Mouse (Mus musculus) heart, adult 2 months (tissue): ENCODE measurements around the gene Ndufs2. TPM values are rescaled to one million over a fixed set of nuclear protein-coding genes. Genes with fewer than 3 reads are reported as not detected.

Source experiments
- DNase-seq, 2 experiments: peaks; one replicate each; pipeline ENCODE4 v3.0.0; 2021
- H3K27ac ChIP-seq: fragments of 200-600 bp; 2 replicates; pipeline ENCODE4 v1.8.1; 2022
- H3K27me3 ChIP-seq: fragments of 200-500 bp; 2 replicates; pipeline ENCODE4 v1.6.1; 2012; ENCODE audit warnings: mild to moderate bottlenecking, low read length, inconsistent platforms, mixed read lengths; ENCODE audit not compliant: control insufficient read depth, insufficient read depth
- H3K36me3 ChIP-seq: fragments of 200-500 bp; 2 replicates; pipeline ENCODE4 v1.6.1; 2012; ENCODE audit warnings: low read length, inconsistent platforms; ENCODE audit not compliant: control insufficient read depth, insufficient read depth
- H3K4me1 ChIP-seq: fragments of 200-500 bp; 2 replicates; pipeline ENCODE4 v1.6.1; 2011; ENCODE audit warnings: low read length; ENCODE audit not compliant: control insufficient read depth, insufficient read depth
- H3K4me3 ChIP-seq: fragments of 200-600 bp; 2 replicates; pipeline ENCODE4 v1.8.1; 2022
- H3K79me2 ChIP-seq: fragments of 200-500 bp; replicated peaks from 2 replicates; pipeline ENCODE4 v1.6.1; 2012; ENCODE audit warnings: mild to moderate bottlenecking, inconsistent platforms, low read length, moderate library complexity, mixed read lengths; ENCODE audit not compliant: control insufficient read depth, insufficient read depth
- H3K9ac ChIP-seq: fragments of 200-500 bp; 2 replicates; pipeline ENCODE4 v1.6.1; 2012; ENCODE audit warnings: low read depth, mild to moderate bottlenecking, control low read depth, inconsistent platforms, low read length, mixed read lengths
- CTCF ChIP-seq: fragments of 200-600 bp; IDR thresholded peaks from 2 replicates; pipeline ENCODE4 v1.8.1; 2022; ENCODE audit warnings: antibody characterized with exemption, mild to moderate bottlenecking, moderate library complexity
- EP300 ChIP-seq: fragments of 200-500 bp; IDR thresholded peaks from 2 replicates; pipeline ENCODE4 v1.6.1; 2011; ENCODE audit warnings: low read depth, low read length, control low read depth; ENCODE audit not compliant: insufficient read depth
- POLR2A ChIP-seq: fragments of 200-500 bp; IDR thresholded peaks from 2 replicates; pipeline ENCODE4 v1.6.1; 2011; ENCODE audit warnings: mild to moderate bottlenecking, low read depth, low read length, control low read depth; ENCODE audit not compliant: insufficient read depth
- WGBS: fragments of 180-500 bp; shearing (Covaris S2); methylation state at CpG from one replicate; pipeline ENCODE4 v1.1.7; 2018; 5-methylcytosine and 5-hydroxymethylcytosine counted together
- intact Hi-C: fragments of 180-260 bp; cut with DNase I; formaldehyde crosslinking; loops from one replicate; pipeline ENCODE4 v1.15.1; 2025
- polyA plus RNA-seq: library from polyadenylated mRNA; depleted of rRNA; stranded (reverse); fragments of >200 nt; gene quantifications from 2 replicates; pipeline ENCODE4 v1.2.3, GENCODE M21; 2012
- total RNA-seq, 2 experiments: library from RNA; stranded (reverse); gene quantifications; 2 replicates each; pipeline ENCODE4 v1.2.3; 2021

Ndufs2 gene
- total and polyA plus RNA-seq, 3 experiments, result 997 to 1,610 (median 1,369) TPM

DNA sequence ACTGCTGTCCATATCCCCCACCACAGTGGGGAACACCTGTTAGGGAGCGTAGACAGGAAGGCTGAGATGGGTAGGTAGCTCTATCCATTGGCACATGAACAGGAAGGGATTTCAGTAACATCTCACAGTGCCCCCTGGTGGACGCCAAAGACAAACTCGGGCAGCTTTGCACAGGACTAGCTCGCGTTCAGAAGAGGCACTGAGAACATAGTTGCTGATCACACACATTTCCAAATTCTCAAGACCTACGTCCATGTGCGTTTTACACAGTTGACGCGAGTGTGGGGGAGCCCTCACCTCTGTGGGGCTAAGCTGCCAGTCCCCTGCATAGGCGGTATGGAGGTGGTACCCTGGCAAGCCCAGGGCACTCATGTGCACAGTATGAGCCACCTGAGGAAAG lies 30.3 kb downstream of the Ndufs2 start:
- TF ChIP-seq POLR2A (no peak), EP300 (peak; percentile 95)
- Histone ChIP-seq H3K27me3 (no peaks in the 10 kb centered on the region), H3K4me3 (no peak overlapping the region), H3K79me2 (no peaks in the 10 kb centered on the region), H3K27ac (no peak overlapping the region), H3K9ac (no peak overlapping the region), H3K36me3 (no peaks in the 10 kb centered on the region), H3K4me1 (peaks cover 7% of the 10 kb centered on the region; the same call in 1 of the 2 replicates)
- DNase-seq, result peak; percentile 83 to 88
- WGBS, result 5% methylated on average over 10 of the region's 10 CpGs
- intact Hi-C loops, result loop anchor here (1.0 to 5.0 kb wide), 5 partner anchors 26 to 110 kb away; partner anchors contain the start of gene Dedd

DNA sequence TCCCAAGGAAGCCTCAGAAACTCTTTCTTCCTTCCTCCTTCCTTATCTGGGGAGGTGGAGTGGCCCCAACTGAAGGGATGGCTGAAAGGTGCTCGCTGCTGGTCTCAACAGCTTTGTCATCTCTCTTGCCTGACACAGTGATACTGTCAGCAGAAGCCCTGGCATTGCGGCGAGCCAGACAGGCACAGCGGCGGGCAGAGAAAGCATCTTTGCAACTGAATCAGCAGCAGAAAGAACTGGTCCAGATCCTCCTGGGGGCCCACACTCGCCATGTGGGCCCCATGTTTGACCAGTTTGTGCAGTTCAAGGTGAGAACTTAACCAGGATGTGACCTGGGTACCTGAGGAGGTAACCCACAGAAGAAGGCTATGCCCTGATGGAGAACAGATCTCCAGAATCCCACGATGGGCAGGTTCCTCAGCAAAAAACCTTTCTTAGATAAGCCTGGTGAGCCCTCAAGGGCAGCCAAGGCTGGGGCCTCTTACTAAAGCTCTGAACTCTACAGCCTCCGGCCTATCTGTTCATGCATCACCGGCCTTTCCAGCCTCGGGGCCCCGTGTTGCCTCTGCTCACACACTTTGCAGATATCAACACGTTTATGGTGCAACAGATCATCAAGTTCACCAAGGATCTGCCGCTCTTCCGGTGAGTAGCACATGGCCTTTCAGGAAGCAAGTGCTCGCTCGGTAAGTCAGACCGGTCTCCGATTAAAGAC lies 34.8 kb downstream of the Ndufs2 start:
- H3K4me1 ChIP-seq, result peaks cover 3% of the 10 kb centered on the region; the same call in 1 of the 2 replicates
- no peak overlapping the region for H3K27ac ChIP-seq
- intact Hi-C loops, result no loop called here
- no peaks in the 10 kb centered on the region for H3K36me3 ChIP-seq
- 73% methylated on average over 18 of the region's 18 CpGs for WGBS
- H3K9ac ChIP-seq, result no peak overlapping the region
- H3K4me3 ChIP-seq, result no peak overlapping the region
- H3K79me2 ChIP-seq, result no peaks in the 10 kb centered on the region
- TF ChIP-seq POLR2A (no peak; the same call in 1 of the 2 replicates), EP300 (no peak), CTCF (no peak)
- H3K27me3 ChIP-seq, result no peaks in the 10 kb centered on the region
- DNase-seq, result no peak

GRCm38 (mm10) chr1:171213801-171214496 lies 37.2 kb downstream of the Ndufs2 start, which contains the start of gene Nr1i3:
Gene Nr1i3 (plus strand): TSS chr1:171213970.
- TF ChIP-seq POLR2A (no peak), EP300 (no peak), CTCF (no peak)
- Histone ChIP-seq H3K4me1 (no peaks in the 10 kb centered on the region; the same call in 1 of the 2 replicates), H3K27ac (no peak within 1 kb of the TSS), H3K79me2 (no peaks in the 10 kb centered on the region), H3K9ac (no peak within 1 kb of the TSS), H3K27me3 (no peaks in the 10 kb centered on the region), H3K36me3 (no peaks in the 10 kb centered on the region), H3K4me3 (no peak within 1 kb of the TSS)
- no peak for DNase-seq
- 79% methylated on average over 10 of the region's 10 CpGs for WGBS
- intact Hi-C loops, result no loop called here

DNA sequence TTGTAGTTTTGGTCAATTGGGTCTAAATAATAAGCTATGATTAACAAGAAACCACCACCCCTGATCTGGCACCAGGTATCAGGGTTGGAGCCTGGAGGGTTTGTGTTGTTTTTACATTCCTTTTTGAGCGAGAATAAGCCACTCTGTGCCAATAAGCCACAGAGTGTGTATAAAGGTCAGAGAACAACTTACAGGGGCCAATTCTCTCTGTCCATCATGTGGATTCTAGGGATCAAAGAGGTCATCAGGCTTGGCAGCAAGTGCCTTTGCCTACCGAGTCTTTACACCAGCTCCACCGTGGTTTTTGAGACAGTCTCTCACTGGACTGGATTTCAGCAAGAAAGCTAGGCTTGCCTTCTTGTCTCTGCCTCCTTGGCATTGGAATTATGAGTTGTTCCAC lies 38.3 kb downstream of the Ndufs2 start:
- H3K36me3 ChIP-seq, result no peaks in the 10 kb centered on the region
- no peak overlapping the region for H3K9ac ChIP-seq
- intact Hi-C loops, result no loop called here
- H3K27me3 ChIP-seq, result no peaks in the 10 kb centered on the region
- no peak for TF ChIP-seq POLR2A
- TF ChIP-seq EP300, result no peak
- TF ChIP-seq CTCF, result no peak
- H3K79me2 ChIP-seq, result no peaks in the 10 kb centered on the region
- no peak for DNase-seq
- H3K4me1 ChIP-seq, result no peaks in the 10 kb centered on the region; the same call in 1 of the 2 replicates
- 40% methylated on average over 3 of the region's 3 CpGs for WGBS
- no peak overlapping the region for H3K27ac ChIP-seq
- no peak overlapping the region for H3K4me3 ChIP-seq

DNA sequence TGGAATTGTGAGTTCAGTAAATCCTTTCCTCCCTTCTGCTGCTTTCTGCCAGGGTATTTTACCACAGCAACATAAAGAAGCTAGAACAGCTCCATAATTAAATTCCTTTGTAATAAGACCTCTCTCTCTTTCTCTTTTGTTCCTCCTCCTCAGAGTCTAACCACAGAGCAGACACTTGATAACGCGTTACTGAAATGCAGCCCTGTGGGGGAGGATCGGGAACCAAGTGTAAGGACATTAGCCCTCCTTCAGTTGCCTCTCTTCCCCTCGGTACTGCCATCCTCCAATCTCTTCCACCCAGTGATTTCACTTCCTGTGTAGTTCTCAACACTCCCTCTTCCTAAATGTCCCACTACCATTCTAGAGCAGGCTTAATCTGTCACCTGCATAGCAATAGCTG lies 41.8 kb downstream of the Ndufs2 start:
- no peaks in the 10 kb centered on the region for H3K27me3 ChIP-seq
- peaks cover 2% of the 10 kb centered on the region; the same call in 1 of the 2 replicates for H3K4me1 ChIP-seq
- TF ChIP-seq CTCF (no peak), EP300 (no peak)
- H3K4me3 ChIP-seq, result no peak overlapping the region
- no peak overlapping the region for H3K27ac ChIP-seq
- intact Hi-C loops, result no loop called here
- no peak for DNase-seq
- 40% methylated on average over 4 of the region's 4 CpGs for WGBS
- H3K9ac ChIP-seq, result no peak overlapping the region
- H3K79me2 ChIP-seq, result no peaks in the 10 kb centered on the region
- no peaks in the 10 kb centered on the region for H3K36me3 ChIP-seq
